Mouse (Mus musculus): ENCODE results near the gene Tff2. TPM values are rescaled to one million over a fixed set of nuclear protein-coding genes. Genes with fewer than 3 reads are reported as not detected.

Tff2 gene
- polyA plus RNA-seq, 1 experiment from 2014 or later, result 2.3 TPM

GRCm38 (mm10) chr17:31121975-31122374, 22.1 kb downstream of the Tff2 start:
- Histone ChIP-seq H3K4me2 (replicated peaks; ENCODE audit: low read depth, low read length) (no peak overlapping the region), H3K27me3 (ENCODE audit: insufficient read depth, low read length) (no peaks in the 10 kb centered on the region), H3K27ac (ENCODE audit: low read length) (no peak overlapping the region), H3K4me3 (ENCODE audit: low read length) (no peak overlapping the region), H3K9ac (replicated peaks; ENCODE audit: low read length) (no peak overlapping the region), H3K4me1 (ENCODE audit: insufficient read depth, low read length) (peaks cover 7% of the 10 kb centered on the region; the same call in 1 of the 2 replicates), H3K9me3 (ENCODE audit: low read length) (peaks cover 6% of the 10 kb centered on the region; the same call in 1 of the 2 replicates), H3K36me3 (ENCODE audit: insufficient read depth, low read length) (no peaks in the 10 kb centered on the region)
- WGBS, result 12% methylated on average over 8 of the region's 8 CpGs
- 0 out of 2 replicates have a peak, but pooled peaks have one; percentile 7 for ATAC-seq (ENCODE audit: low FRiP score, low TSS enrichment)

GRCm38 (mm10) chr17:31119429-31119828, 24.7 kb downstream of the Tff2 start:
- no peaks in the 10 kb centered on the region for H3K36me3 ChIP-seq (ENCODE audit: insufficient read depth, low read length)
- H3K9me3 ChIP-seq (ENCODE audit: low read length), result peaks cover 6% of the 10 kb centered on the region; the same call in 1 of the 2 replicates
- H3K9ac ChIP-seq (replicated peaks; ENCODE audit: low read length), result no peak overlapping the region
- no peak overlapping the region for H3K27ac ChIP-seq (ENCODE audit: low read length)
- WGBS, result 5% methylated on average over 7 of the region's 7 CpGs
- no peak overlapping the region for H3K4me2 ChIP-seq (replicated peaks; ENCODE audit: low read depth, low read length)
- H3K4me1 ChIP-seq (ENCODE audit: insufficient read depth, low read length), result no peaks in the 10 kb centered on the region
- peak; percentile 53; the same call in 1 of the 2 replicates for ATAC-seq (ENCODE audit: low FRiP score, low TSS enrichment)
- no peaks in the 10 kb centered on the region for H3K27me3 ChIP-seq (ENCODE audit: insufficient read depth, low read length)
- H3K4me3 ChIP-seq (ENCODE audit: low read length), result no peak overlapping the region

GRCm38 (mm10) chr17:31117946-31118345, 26.1 kb downstream of the Tff2 start:
- H3K9me3 ChIP-seq (ENCODE audit: low read length), result no peaks in the 10 kb centered on the region
- H3K9ac ChIP-seq (replicated peaks; ENCODE audit: low read length), result no peak overlapping the region
- no peaks in the 10 kb centered on the region for H3K27me3 ChIP-seq (ENCODE audit: insufficient read depth, low read length)
- H3K4me1 ChIP-seq (ENCODE audit: insufficient read depth, low read length), result no peaks in the 10 kb centered on the region
- no peaks in the 10 kb centered on the region for H3K36me3 ChIP-seq (ENCODE audit: insufficient read depth, low read length)
- ATAC-seq (ENCODE audit: low FRiP score, low TSS enrichment), result no peak
- H3K4me3 ChIP-seq (ENCODE audit: low read length), result no peak overlapping the region
- no peak overlapping the region for H3K27ac ChIP-seq (ENCODE audit: low read length)
- no peak overlapping the region for H3K4me2 ChIP-seq (replicated peaks; ENCODE audit: low read depth, low read length)
- WGBS, result 87% methylated on average over 5 of the region's 5 CpGs

GRCm38 (mm10) chr17:31116063-31116462, 28.0 kb downstream of the Tff2 start:
- Histone ChIP-seq H3K4me3 (ENCODE audit: low read length) (no peak overlapping the region), H3K4me2 (replicated peaks; ENCODE audit: low read depth, low read length) (no peak overlapping the region), H3K27me3 (ENCODE audit: insufficient read depth, low read length) (no peaks in the 10 kb centered on the region), H3K9ac (replicated peaks; ENCODE audit: low read length) (no peak overlapping the region), H3K9me3 (ENCODE audit: low read length) (no peaks in the 10 kb centered on the region), H3K27ac (ENCODE audit: low read length) (no peak overlapping the region), H3K36me3 (ENCODE audit: insufficient read depth, low read length) (no peaks in the 10 kb centered on the region), H3K4me1 (ENCODE audit: insufficient read depth, low read length) (no peaks in the 10 kb centered on the region)
- no peak for ATAC-seq (ENCODE audit: low FRiP score, low TSS enrichment)
- WGBS, result 68% methylated on average over 6 of the region's 6 CpGs

- WGBS, result 57% methylated on average over 9 of the region's 9 CpGs
- Histone ChIP-seq H3K9ac (replicated peaks; ENCODE audit: low read length) (no peak overlapping the region), H3K9me3 (ENCODE audit: low read length) (no peaks in the 10 kb centered on the region), H3K4me1 (ENCODE audit: insufficient read depth, low read length) (no peaks in the 10 kb centered on the region), H3K4me2 (replicated peaks; ENCODE audit: low read depth, low read length) (no peak overlapping the region), H3K27me3 (ENCODE audit: insufficient read depth, low read length) (no peaks in the 10 kb centered on the region), H3K27ac (ENCODE audit: low read length) (no peak overlapping the region), H3K36me3 (ENCODE audit: insufficient read depth, low read length) (no peaks in the 10 kb centered on the region), H3K4me3 (ENCODE audit: low read length) (no peak overlapping the region)
- ATAC-seq (ENCODE audit: low FRiP score, low TSS enrichment), result no peak
These were observed 30.8 kb downstream of the Tff2 start for GRCm38 (mm10) chr17:31113191-31113856.

GRCm38 (mm10) chr17:31108388-31108787, 35.7 kb downstream of the Tff2 start:
- Histone ChIP-seq H3K4me2 (replicated peaks; ENCODE audit: low read depth, low read length) (no peak overlapping the region), H3K27ac (ENCODE audit: low read length) (no peak overlapping the region), H3K9me3 (ENCODE audit: low read length) (no peaks in the 10 kb centered on the region), H3K27me3 (ENCODE audit: insufficient read depth, low read length) (no peaks in the 10 kb centered on the region), H3K4me3 (ENCODE audit: low read length) (no peak overlapping the region), H3K36me3 (ENCODE audit: insufficient read depth, low read length) (no peaks in the 10 kb centered on the region), H3K4me1 (ENCODE audit: insufficient read depth, low read length) (no peaks in the 10 kb centered on the region; the same call in 1 of the 2 replicates), H3K9ac (replicated peaks; ENCODE audit: low read length) (no peak overlapping the region)
- 91% methylated on average over 15 of the region's 15 CpGs for WGBS
- ATAC-seq (ENCODE audit: low FRiP score, low TSS enrichment), result no peak

- H3K4me1 ChIP-seq (ENCODE audit: insufficient read depth, low read length), result peaks cover 2% of the 10 kb centered on the region; the same call in 1 of the 2 replicates
- H3K9ac ChIP-seq (replicated peaks; ENCODE audit: low read length), result no peak overlapping the region
- H3K9me3 ChIP-seq (ENCODE audit: low read length), result no peaks in the 10 kb centered on the region
- H3K27me3 ChIP-seq (ENCODE audit: insufficient read depth, low read length), result no peaks in the 10 kb centered on the region
- no peak for ATAC-seq (ENCODE audit: low FRiP score, low TSS enrichment)
- no peak overlapping the region for H3K27ac ChIP-seq (ENCODE audit: low read length)
- H3K4me3 ChIP-seq (ENCODE audit: low read length), result no peak overlapping the region
- WGBS, result 72% methylated on average over 8 of the region's 8 CpGs
- H3K36me3 ChIP-seq (ENCODE audit: insufficient read depth, low read length), result no peaks in the 10 kb centered on the region
- H3K4me2 ChIP-seq (replicated peaks; ENCODE audit: low read depth, low read length), result no peak overlapping the region
These were observed 40.3 kb downstream of the Tff2 start for GRCm38 (mm10) chr17:31103823-31104222.

- Histone ChIP-seq H3K4me3 (ENCODE audit: low read length) (no peak overlapping the region), H3K4me2 (replicated peaks; ENCODE audit: low read depth, low read length) (no peak overlapping the region), H3K27me3 (ENCODE audit: insufficient read depth, low read length) (no peaks in the 10 kb centered on the region), H3K36me3 (ENCODE audit: insufficient read depth, low read length) (no peaks in the 10 kb centered on the region), H3K9ac (replicated peaks; ENCODE audit: low read length) (no peak overlapping the region), H3K27ac (ENCODE audit: low read length) (no peak overlapping the region), H3K9me3 (ENCODE audit: low read length) (no peaks in the 10 kb centered on the region), H3K4me1 (ENCODE audit: insufficient read depth, low read length) (peaks cover 2% of the 10 kb centered on the region; the same call in 1 of the 2 replicates)
- WGBS, result 84% methylated on average over 8 of the region's 8 CpGs
- no peak for ATAC-seq (ENCODE audit: low FRiP score, low TSS enrichment)
These were observed 41.0 kb downstream of the Tff2 start for GRCm38 (mm10) chr17:31103007-31103570.

GRCm38 (mm10) chr17:31098788-31099187, 45.3 kb downstream of the Tff2 start:
- H3K9ac ChIP-seq (replicated peaks; ENCODE audit: low read length), result no peak overlapping the region
- WGBS, result 52% methylated on average over 5 of the region's 5 CpGs
- no peak for ATAC-seq (ENCODE audit: low FRiP score, low TSS enrichment)
- H3K4me3 ChIP-seq (ENCODE audit: low read length), result no peak overlapping the region
- H3K36me3 ChIP-seq (ENCODE audit: insufficient read depth, low read length), result no peaks in the 10 kb centered on the region
- H3K27ac ChIP-seq (ENCODE audit: low read length), result no peak overlapping the region
- no peaks in the 10 kb centered on the region for H3K9me3 ChIP-seq (ENCODE audit: low read length)
- no peaks in the 10 kb centered on the region for H3K27me3 ChIP-seq (ENCODE audit: insufficient read depth, low read length)
- H3K4me1 ChIP-seq (ENCODE audit: insufficient read depth, low read length), result 0 out of 2 replicates have a peak, but pooled peaks cover 2% of the 10 kb centered on the region
- no peak overlapping the region for H3K4me2 ChIP-seq (replicated peaks; ENCODE audit: low read depth, low read length)

GRCm38 (mm10) chr17:31096893-31097292, 47.2 kb downstream of the Tff2 start:
- 0 out of 2 replicates have a peak, but pooled peaks cover 2% of the 10 kb centered on the region for H3K4me1 ChIP-seq (ENCODE audit: insufficient read depth, low read length)
- no peak for ATAC-seq (ENCODE audit: low FRiP score, low TSS enrichment)
- H3K9me3 ChIP-seq (ENCODE audit: low read length), result no peaks in the 10 kb centered on the region
- H3K4me2 ChIP-seq (replicated peaks; ENCODE audit: low read depth, low read length), result no peak overlapping the region
- H3K9ac ChIP-seq (replicated peaks; ENCODE audit: low read length), result no peak overlapping the region
- no peak overlapping the region for H3K4me3 ChIP-seq (ENCODE audit: low read length)
- H3K27me3 ChIP-seq (ENCODE audit: insufficient read depth, low read length), result no peaks in the 10 kb centered on the region
- no peaks in the 10 kb centered on the region for H3K36me3 ChIP-seq (ENCODE audit: insufficient read depth, low read length)
- no peak overlapping the region for H3K27ac ChIP-seq (ENCODE audit: low read length)
- WGBS, result 98% methylated on average over 2 of the region's 2 CpGs

All from kidney, embryonic 16.5 days (tissue).